Mouse (Mus musculus): ENCODE measurements around the gene Cyp2u1.
"Not testable (repeated sequence)": the region's sequence is repeated elsewhere in the genome, so short reads cannot be mapped to it uniquely, and the experiment has no call there.

The Cyp2u1 gene

DNA sequence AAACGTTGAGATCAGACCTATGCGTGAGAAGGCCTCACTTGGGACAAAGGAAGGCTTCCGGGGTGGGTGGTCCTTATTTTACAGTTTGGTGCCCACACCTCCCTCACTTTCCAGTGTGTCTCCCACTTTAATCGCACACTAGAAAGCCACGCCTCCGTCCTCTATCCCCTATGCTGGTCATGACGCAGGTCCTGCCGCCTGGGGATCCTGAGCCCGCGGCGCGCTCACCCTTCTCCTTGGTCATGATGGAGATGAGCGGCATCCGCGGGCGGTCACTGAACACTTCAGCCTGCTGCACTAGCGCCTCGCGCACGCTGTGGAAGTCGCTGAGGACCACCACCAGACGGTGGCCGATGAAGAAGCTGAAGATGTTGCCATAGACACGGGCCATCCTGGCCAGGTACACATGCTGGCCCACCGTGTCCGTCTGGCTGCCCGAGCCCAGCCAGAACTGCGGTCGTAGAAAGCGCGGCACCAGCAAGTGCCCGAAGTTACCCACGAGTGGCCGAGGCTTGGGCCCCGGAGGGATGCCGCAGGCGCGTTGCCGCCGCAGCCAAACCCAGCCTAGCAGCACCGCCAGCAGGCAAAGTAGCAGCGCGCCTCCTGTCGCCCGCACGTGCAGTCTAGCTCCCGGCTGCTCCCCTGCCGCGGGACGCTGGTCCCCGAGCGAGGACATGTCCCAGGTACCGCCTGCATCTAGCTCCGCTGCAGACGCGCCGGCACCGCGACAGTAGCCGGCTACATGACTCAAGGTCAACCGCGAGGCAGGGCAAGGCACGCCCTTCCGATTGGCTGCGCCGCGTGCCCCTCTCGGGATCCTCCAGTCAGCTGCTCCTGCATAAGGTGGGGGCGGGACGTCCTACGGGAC is at the start of gene Cyp2u1:
TSS of gene Cyp2u1 (minus strand) at position 776 of the 868 bp plus-strand sequence.
- DNase-seq (ENCODE audit: low spot score): peak; percentile 63

DNA sequence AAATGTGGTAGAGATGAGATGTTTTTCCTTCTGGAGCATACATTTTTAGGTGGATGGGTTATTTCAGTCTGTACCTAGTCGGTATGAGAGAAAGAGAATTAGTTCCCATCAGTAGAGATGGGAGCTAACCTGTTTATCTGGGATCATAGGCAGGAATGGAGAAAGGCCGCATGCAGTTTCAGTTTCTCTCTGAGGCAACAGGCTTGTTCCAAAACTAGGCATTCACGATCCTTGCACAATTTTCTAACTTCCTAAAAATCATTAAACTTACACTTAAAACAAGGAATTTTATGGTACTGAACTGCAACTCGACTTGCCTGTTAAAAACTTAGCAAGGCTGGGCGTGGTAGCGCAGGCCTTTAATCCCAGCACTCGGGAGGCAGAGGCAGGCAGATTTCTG is 47.5 kb upstream of the Cyp2u1 start:
- DNase-seq (ENCODE audit: low spot score): no peak

GRCm38 (mm10) chr3:131349013-131349412 is 46.0 kb upstream of the Cyp2u1 start:
- no peak for DNase-seq (ENCODE audit: low spot score)

GRCm38 (mm10) chr3:131348579-131348950 is 45.5 kb upstream of the Cyp2u1 start:
- no peak for DNase-seq (ENCODE audit: low spot score)

GRCm38 (mm10) chr3:131347831-131348578 is 45.0 kb upstream of the Cyp2u1 start:
- no peak for DNase-seq (ENCODE audit: low spot score)

GRCm38 (mm10) chr3:131345903-131346302 is 42.9 kb upstream of the Cyp2u1 start:
- DNase-seq (ENCODE audit: low spot score): no peak

- DNase-seq (ENCODE audit: low spot score): no peak
Measured at GRCm38 (mm10) chr3:131343311-131343710, 40.3 kb upstream of the Cyp2u1 start.

GRCm38 (mm10) chr3:131340885-131341284 is 37.9 kb upstream of the Cyp2u1 start:
- DNase-seq (ENCODE audit: low spot score): no peak

DNA sequence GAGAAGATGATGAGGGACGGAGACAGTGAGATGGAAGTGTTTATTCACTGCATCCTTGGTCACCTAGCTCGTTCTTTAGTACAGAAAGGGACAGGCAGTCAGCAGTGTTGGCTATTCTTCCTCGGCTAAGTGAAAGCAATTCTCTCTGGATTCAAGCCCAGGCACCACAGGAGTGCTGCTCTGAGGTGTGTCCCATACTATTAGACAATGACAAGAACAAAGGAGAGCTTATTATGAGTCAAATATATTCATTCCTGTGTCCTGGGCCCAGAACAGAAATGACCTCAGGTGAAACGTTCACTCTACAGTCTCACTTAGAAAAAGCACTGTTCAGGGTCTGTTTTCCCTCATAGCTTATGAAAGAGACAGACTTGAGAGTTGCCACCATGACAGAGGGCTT is 36.3 kb upstream of the Cyp2u1 start:
- no peak for DNase-seq (ENCODE audit: low spot score)

DNA sequence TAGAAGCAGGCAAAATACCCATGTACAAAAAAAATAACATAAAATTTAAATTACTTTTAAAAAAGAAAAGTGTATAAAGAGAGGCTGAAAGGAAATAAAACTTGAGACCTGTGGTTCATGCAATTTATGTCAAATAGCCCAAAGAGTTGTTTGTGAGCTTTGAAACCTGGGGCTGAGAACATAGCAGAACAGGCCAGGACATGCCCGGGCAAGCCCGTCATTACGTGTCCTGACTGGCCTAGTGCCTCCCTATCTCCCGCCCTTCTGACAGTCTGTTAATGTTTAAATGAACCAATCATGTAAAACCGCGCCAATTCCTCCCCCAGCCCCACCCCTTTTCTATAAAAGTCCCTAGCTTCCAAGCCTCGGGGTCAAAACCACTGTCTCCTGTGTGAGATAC is 34.7 kb upstream of the Cyp2u1 start:
- DNase-seq (ENCODE audit: low spot score): not testable (repeated sequence)

GRCm38 (mm10) chr3:131336629-131337028 is 33.6 kb upstream of the Cyp2u1 start:
- no peak for DNase-seq (ENCODE audit: low spot score)

DNA sequence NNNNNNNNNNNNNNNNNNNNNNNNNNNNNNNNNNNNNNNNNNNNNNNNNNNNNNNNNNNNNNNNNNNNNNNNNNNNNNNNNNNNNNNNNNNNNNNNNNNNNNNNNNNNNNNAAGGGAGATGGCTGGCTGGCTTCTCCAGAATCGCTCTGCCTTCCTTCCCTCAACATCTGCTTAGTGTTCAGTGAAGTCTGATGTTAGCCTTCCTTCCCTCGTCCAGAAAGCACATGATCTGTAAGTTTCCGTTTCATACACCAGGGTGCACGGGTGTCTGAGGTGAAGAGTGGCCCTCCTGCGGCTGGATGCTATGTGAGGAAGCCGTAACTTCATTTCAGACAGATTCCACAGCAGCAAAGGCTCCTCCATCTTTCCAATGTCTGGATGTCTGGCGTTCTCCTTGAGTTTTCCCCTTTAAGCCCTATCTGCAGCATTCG is 32.1 kb upstream of the Cyp2u1 start:
- DNase-seq (ENCODE audit: low spot score): no peak

GRCm38 (mm10) chr3:131327189-131327588 is 24.2 kb upstream of the Cyp2u1 start:
- DNase-seq (ENCODE audit: low spot score): no peak

DNA sequence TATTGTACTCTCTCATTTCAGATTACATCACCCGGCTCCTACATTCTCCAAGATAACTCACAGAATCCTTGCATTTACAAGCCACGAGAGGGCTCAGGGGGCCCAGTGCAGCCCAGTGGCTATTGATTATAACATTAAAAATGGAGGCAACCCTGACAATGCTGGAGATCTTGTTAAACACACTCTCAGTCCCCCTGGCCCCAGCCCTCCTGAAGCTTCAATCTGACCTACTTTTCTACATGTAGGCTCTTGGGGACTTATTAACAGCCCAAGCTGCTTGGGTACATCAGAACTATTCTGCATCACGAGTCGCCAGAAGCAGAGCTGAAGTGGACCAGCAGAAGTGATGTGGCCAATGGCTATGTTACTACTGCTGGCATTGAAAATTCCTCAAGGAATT is 23.6 kb upstream of the Cyp2u1 start:
- no peak for DNase-seq (ENCODE audit: low spot score)

DNA sequence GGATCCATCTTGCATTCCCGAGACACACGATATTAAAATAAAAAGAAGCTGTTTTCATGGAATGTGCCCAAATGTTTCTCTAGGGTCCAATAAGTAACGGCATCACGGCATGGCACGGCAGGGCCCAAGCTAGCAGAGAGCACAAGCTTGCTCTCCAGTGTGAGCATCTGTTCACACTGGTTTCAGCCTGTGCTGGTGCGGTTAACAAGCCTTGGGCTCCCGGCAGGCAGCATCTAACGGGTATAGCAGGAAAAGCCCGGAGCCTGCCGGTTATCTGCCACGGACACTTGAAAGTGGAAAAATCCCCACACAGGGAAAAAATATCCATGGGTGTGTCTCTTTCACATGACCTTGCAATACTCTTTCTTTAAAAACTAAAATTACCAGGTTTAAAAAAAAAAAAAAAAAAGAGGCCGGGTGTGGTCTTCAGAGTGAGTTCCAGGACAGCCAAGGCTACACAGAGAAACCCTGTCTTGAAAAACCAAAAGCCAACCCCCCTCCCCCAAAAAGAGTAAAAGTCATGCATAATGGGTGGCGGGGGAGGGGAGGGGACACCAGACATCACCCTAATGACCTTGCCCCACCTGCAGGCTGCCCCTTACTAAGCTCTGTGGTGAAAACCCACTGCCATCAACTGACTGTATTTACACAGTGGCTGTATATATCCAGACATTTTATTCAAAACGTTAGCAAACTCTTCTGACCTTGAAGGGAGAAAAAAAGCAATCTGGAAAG is 19.2 kb upstream of the Cyp2u1 start:
- DNase-seq (ENCODE audit: low spot score): no peak

DNA sequence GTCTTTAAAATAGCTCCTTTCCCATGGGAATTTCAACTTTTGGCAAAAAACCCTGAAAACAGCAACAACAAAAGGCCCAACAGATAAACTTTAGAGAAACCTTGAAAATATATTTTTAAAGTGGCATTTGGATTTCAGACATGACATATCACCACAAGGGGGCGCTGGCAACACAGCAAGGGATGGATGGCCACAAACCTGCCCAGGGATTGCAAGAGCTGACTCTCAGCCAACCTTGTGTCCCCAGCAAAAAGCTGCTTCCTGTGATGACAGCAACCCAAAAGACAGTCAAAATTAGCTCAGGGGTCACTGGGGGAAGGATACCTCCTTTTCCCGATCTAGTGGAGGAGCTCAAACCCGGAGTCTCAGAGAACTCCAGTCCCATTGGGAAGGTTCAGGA is 17.2 kb upstream of the Cyp2u1 start:
- peak; percentile 41 for DNase-seq (ENCODE audit: low spot score)

- no peak for DNase-seq (ENCODE audit: low spot score)
Measured at GRCm38 (mm10) chr3:131318211-131318610, 15.2 kb upstream of the Cyp2u1 start.

DNA sequence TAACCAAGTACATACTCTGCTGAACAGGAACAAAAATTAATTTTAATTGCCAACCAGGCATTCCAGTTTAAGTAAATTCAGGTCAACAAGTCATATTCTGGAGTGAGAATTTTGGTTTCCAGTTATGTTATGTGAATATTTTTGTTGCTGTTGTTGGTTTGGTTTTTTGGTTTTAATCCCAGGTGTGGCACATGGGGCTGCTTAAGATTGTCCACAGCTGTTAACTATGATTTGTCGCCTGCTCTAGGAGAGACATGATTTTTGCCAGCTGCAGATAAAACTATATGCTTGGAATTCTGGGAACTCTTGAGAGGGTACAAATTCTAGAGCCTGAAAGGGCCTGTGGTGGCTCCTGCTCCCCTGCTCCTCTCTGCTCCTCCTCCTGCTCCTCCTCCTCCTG is 14.1 kb upstream of the Cyp2u1 start:
- DNase-seq (ENCODE audit: low spot score): no peak

GRCm38 (mm10) chr3:131315957-131316510 is 13.0 kb upstream of the Cyp2u1 start:
- DNase-seq (ENCODE audit: low spot score): no peak

DNA sequence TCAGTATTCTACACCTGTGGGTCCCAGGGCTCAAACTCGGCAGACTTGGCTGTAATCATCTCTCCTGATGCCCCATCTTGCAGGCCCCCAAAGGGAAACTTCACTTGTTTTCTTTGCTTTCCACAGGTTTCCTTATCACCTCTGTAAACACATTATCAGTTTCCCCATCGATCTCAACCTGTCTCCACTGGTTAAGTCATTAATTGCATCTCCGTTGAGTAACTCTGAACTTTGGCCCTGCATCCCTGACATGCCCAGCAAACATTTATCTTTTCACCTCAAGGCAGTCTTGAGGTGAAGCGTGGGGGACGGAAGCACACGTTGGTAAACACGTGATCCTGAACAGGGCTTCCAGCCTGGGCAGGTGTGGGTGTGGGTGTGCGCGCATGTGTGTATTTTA is 9.3 kb upstream of the Cyp2u1 start:
- no peak for DNase-seq (ENCODE audit: low spot score)

- no peak for DNase-seq (ENCODE audit: low spot score)
Measured at GRCm38 (mm10) chr3:131310572-131310971, 7.5 kb upstream of the Cyp2u1 start.

- no peak for DNase-seq (ENCODE audit: low spot score)
Measured at GRCm38 (mm10) chr3:131307811-131308210, 4.8 kb upstream of the Cyp2u1 start.

All from ovary, postnatal 10 days (tissue).